Mouse (Mus musculus): Measurements from ENCODE around the gene Arsj.

Gene Arsj

DNA sequence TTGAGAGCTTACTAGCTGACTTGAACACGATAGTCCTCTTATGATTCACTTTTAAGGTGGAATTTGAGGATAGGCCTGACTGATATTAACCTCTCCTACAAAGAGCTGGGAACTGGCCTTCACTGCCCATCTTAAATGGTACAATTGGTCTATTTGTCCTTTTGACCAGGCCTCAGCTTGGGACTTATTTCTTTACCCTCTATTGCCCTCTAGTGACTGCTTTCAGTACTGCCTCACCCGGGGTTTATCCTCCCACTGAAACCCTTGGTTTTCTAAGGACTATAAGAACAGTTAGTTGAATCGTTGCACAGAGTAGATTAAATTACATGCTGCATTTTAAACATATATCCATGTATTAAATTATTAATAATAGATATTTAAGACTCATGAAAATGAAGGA, 39.4 kb downstream of the Arsj start:
- DNase-seq, result peak; percentile 75

DNA sequence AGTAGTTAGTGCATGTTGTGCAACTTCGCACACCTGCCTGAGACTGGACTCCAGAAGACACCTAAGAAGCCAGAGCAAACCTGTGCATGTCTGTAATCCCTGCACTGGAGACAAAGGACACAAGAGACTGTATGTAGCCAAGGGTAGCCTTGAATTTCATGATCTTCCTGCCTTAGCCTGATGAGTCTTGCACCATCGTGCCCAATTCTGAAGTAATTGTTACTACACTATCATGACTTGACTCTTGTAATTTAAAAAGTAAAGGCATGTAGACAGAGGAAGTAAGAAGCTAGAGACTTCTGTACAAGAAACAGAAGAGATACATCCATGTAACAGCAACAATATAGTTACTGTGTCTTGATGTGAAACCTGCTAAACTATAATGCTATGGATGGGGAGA, 40.7 kb downstream of the Arsj start:
- no peak for DNase-seq

DNA sequence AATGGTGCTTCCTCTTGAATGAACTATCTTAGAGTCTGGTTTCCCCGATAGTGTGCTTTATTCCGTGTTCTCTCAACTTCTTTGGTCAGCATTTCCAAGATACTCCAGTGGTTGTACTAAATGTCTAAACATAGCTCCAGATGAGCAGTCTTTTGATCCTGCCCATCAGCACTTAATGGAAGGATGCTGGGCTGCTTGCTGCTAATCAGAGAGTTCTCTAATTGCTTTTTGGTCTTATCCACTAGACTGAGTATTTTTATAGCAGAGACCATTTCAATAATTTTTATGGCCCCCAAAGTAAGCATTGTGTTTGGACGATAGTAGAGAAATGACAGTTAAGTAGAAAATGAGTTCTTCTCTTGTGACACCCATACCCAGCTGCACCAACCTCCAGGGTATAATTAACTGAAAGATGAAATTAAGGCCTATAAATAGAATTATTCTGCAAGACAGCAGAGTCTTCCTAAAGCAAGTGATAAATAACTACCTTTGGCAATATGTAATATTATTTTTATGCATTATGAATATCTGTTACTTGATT, 67.1 kb downstream of the Arsj start:
- DNase-seq, result no peak

DNA sequence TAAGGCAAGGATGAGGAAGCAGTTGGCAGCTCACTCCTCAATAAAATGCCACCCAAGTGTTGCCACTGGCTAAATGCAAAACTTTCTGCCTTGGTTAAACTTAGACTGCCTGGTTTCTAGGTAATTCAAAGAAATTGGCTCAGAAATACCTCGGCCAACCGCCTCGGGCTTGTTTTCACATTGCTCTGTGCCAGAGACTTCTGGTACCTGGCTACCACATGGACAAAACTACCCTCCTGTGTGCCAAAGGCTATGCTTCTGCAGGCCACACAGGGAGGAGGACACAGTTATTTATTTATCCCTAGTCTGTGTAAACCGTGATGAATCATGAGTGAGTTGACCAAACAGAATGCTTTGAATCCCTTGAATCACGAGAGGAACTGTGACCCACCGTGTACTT, 75.8 kb downstream of the Arsj start:
- no peak for DNase-seq

DNA sequence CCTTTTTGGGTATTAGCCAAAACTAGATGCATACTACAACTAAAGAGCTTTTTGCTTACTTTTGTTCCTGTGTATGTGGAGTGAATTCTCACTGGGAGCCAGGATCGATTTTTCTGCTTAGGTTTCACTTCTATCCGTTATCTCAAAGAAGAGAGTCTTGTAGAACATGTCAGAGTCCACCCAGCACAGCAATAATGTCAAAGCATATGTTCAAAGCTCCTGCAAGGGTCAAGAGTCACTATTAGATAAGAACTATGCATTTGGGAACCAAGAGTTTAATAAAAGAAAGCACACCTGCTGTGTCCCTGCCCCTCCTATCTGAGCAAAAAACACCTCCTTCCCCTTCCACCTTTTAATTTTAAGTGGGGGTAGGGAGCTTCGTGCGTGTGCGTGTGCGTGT, 85.6 kb downstream of the Arsj start:
- DNase-seq, result no peak

DNA sequence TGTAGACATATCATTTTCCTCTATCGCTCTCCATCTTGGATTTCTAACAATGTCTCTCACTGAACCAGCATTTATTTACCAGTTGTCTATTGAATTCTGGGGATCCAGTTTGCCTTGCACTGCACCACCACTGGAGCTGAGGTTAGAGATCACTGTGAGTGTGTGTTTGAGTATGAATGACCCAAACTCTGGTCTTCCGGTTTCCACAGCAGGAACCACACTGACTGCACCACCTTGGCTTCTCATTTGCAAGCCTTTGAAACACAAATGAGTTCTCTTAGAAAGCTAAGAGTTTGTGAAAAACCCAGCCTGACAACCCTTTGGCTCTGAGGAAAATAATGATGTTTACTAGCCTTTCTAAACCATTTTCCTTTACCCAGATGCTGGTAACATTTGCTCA, 86.0 kb downstream of the Arsj start:
- no peak for DNase-seq

DNA sequence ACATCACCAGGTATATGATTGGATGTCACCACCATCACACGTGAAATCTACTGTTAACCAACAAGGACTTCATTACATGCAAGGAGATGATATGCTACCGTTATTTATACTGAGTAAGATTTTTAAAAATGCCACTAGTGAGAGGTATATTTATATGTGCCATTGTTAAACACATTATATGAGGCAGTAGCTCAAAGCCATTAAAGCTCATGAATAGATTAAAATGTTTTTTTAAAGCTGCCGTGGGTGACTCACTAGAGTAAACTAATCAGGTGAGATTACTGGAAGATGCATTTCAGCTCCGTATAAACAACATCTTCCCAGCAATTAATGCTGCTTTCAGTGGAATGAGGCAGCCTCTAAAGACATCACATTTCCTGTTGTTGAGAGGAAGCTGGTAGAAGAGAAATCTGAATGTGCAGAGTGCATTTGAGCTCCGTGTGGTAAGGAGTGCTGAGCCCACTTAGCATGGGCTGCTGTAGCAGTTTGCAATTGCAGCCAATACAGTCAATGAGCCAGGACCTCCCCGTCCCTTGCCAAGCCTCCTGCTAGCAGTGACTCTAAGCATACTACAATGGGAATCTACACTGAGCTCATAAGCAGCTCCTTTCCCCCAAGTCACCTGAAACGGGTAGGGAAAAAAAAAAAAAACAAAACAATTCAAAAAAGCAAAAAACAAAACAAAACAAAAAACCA, 92.5 kb downstream of the Arsj start:
- no peak for DNase-seq

DNA sequence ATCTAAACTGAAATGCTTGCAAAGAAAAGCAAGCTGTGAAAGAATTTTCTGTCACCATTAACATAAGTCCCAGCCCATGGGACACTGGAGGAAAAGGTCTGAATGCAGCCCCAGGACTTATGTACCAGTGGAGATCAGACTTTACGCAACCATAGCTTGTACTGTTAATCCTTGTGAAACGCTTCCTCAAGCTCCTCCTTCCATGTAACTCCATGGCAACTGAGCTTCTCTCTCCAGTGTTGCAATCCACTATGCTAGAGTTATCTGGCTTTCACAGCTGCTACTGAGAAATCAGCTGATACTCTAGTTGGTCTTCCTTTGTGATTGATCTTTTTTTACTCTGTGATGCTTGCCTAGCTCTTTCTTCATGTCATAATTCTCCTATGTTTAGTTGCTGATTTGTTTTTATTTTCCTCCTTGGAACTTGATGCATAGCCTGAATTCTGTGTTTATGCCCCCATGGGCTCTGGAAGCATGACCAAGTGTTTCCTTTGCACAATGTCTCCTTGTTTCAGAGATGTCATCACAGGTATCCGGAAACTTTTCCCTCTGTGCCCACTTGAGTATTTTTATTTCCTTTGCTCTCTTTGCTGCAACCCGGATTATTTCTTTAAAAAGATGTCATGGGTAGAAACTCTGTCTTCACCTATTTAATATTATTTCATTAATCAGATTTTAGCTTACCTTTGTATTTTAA, 99.8 kb downstream of the Arsj start:
- no peak for DNase-seq

DNA sequence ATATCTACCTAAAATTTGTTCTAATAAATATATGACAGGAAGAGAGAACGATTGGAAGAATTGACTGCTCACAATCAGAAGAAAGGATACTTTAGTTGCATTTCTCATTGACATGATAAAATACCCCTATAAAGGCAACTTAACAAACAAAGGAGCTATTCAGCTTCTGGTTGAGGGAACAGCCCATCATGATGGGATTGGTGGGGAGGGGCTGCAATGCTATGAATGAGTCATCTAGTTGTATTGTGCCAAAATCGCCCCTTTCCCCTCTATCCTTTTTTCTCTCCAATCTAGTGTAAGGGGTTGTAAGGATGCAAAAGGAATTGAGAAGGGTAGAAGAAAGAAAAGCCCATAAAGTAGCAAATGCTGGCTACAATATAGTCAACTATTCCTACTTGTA, 100.8 kb downstream of the Arsj start:
- DNase-seq, result no peak
